Mouse (Mus musculus) skeletal muscle tissue, postnatal 0 days (tissue): Measurements from ENCODE around the gene Csf2rb2. TPM values are rescaled to one million over a fixed set of nuclear protein-coding genes. Genes with fewer than 3 reads are reported as not detected.

Experiments
- microRNA-seq, 2 experiments: library from miRNA; unstranded; fragments of <30 nt; microRNA quantifications; one replicate each; pipeline ENCODE4; 2016
- polyA plus RNA-seq: library from polyadenylated mRNA; unstranded; fragments of >200 nt; fragmentation: Nextera tagmentation; extraction: Ambion mirVana; gene quantifications from 2 replicates; pipeline ENCODE4 v1.2.1, GENCODE M21; 2015

Gene Csf2rb2
- 1.3 TPM in 2 replicates for polyA plus RNA-seq

DNA sequence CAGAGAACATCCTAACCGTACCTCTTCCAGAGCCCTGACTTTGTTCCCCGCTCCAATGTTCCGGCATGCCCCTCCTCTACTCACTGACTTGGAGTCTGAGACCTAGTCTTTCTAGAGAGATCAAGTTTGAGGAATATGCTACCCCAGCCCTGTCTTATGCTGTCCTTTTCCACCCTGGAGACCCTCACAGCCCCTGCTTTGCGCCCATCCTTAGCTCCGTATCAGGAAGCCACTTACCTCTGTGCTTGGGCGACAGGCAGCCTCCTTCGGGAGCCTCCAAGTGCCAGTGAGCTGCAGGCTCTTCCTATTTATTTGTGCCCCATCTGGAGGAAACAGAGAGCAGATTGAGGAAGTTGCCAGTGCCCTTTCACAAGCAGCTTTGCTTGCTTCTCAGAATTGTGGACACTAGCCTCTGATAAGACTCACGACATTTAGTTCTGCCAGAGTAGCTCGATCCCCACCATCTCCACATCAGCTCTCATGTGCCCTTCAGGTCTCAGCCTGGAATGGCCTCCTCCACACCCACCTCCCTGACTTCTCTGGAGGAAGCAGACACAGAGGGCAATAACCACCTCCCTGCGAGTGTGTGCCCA lies at the start of gene Csf2rb2:
Gene Csf2rb2, minus strand, starts transcription at position 381 of the 593 bp plus-strand sequence.

DNA sequence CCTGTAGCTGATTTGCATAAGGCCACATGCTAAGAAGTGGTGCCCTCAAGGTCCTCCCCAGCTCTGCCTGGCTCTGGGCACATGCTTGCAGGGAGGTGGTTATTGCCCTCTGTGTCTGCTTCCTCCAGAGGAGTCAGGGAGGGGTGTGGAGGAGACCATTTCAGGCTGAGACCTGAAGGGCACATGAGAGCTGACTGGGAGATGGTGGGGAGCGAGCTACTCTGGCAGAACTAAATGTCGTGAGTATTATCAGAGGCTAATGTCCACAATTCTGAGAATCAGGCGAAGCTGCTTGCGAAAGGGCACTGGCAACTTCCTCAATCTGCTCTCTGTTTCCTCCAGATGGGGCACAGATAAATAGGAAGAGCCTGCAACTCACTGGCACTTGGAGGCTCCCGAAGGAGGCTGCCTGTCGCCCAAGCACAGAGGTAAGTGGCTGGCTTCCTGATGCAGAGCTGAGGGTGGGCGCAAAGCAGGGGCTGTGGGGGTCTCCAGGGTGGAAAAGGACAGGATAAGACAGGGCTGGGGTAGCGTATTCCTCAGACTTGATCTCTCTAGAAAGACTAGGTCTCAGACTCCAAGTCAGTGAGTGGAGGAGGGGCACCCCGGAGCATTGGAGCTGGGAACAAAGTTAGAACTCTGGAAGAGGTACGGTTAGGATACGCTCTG lies 20.3 kb upstream of the Csf2rb2 start, which contains the start of gene Csf2rb:
Gene Csf2rb, plus strand, starts transcription at position 82 of the 669 bp plus-strand sequence.

DNA sequence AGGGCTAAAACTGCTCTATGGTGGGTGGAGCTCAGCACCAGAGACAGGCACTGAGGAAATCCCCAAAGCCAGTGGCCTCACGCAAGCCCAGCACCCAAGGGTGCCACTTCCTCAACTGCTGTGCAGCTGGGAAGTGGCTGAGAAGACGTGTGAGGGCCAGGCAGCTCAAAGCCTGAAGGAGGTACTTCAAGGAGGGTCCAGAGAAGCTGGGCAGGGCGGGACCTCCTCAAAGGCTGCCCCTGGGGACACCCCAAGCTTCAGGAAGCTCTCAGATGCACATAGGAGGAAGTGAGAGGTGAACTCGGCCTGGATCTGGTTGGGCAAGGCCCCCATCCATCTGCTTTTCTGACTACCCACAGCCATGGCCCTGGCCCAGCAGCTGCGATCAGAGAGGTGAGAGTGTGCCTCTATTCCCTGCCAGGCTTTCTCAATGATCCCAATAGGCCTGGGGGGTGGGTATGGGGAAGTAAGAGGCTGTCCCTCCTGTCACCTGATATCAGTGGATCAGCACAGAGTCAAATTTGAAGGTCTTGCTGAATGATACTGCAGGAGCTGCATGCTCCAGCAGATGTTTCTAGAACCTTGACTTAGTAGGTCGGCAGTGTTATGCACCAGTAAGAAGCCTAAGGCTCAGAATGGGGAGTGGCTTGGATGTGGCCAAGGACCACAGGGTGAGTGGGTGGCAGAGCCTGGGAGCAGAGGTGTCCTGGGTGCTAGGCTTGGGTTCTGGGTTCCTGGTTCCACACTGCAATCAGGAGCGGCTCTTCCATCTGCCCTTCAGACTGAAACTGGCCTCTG lies 60.6 kb downstream of the Csf2rb2 start, which contains the start of gene Ncf4:
Gene Ncf4, plus strand, starts transcription at position 107 of the 798 bp plus-strand sequence.

Small RNA genes within 50 kb of the gene (microRNA-seq; reads per million reads assigned to microRNA genes)
- gene Mir7676-1 (0 reads per million in 2 experiments), gene Mir7676-2 (0 reads per million in 2 experiments)

Other genes with a start within 250 kb of the Csf2rb2 start
- gene Cacng2, start 185.7 kb downstream of the Csf2rb2 start, polyA plus RNA-seq: not detected in 2 replicates
- gene Ift27, start 131.6 kb downstream of the Csf2rb2 start, polyA plus RNA-seq: 44.9 and 45.5 TPM in 2 replicates
- gene Pvalb, start 99.3 kb downstream of the Csf2rb2 start, polyA plus RNA-seq: 88.3 and 98.0 TPM in 2 replicates
- gene Ncf4, start 60.9 kb downstream of the Csf2rb2 start, polyA plus RNA-seq: 3.2 and 3.4 TPM in 2 replicates
- gene Csf2rb, start 20.0 kb upstream of the Csf2rb2 start, polyA plus RNA-seq: 2.7 and 4.1 TPM in 2 replicates
- gene Tex33, start 90.2 kb upstream of the Csf2rb2 start, polyA plus RNA-seq: not detected in 2 replicates
- 20.1 and 42.8 TPM in 2 replicates for gene Tst, start 100.2 kb upstream of the Csf2rb2 start, polyA plus RNA-seq
- 1.2 TPM in 2 replicates for gene Mpst, start 100.7 kb upstream of the Csf2rb2 start, polyA plus RNA-seq
- 26.1 and 33.4 TPM in 2 replicates for gene Kctd17, start 122.8 kb upstream of the Csf2rb2 start, polyA plus RNA-seq
- 0.27 and 0.58 TPM in 2 replicates for gene Tmprss6, start 162.9 kb upstream of the Csf2rb2 start, polyA plus RNA-seq
- gene Il2rb, start 189.6 kb upstream of the Csf2rb2 start, polyA plus RNA-seq: 0.15 and 0.30 TPM in 2 replicates
- gene C1qtnf6, start 225.7 kb upstream of the Csf2rb2 start, polyA plus RNA-seq: 23.9 and 32.8 TPM in 2 replicates
- gene Sstr3, start 239.0 kb upstream of the Csf2rb2 start, polyA plus RNA-seq: not detected in 2 replicates